Mouse (Mus musculus) forebrain, embryonic 16.5 days (tissue): ENCODE measurements at regions not wholly inside any gene's neighbourhood (a gene's known extent, or its start where the extent isn't known, plus 50 kb on each side); places are given as distances from the start of the nearest gene placed in this dataset.

ENCODE experiments used
- ATAC-seq: fragments of 200-750 bp; cut with Nextera tagmentation; 2 replicates; pipeline ENCODE4 v1.8.0; 2017; ENCODE audit warnings: mild to moderate bottlenecking, moderate library complexity
- H3K27ac ChIP-seq: fragments of 300-500 bp; sonication (generic); 2 replicates; pipeline ENCODE4 v1.5.1; 2014; ENCODE audit warnings: low read length, control low read depth
- H3K27me3 ChIP-seq: fragments of 300-500 bp; sonication (generic); replicated peaks from 2 replicates; pipeline ENCODE4 v1.6.1; 2014; ENCODE audit warnings: low read length; ENCODE audit not compliant: control insufficient read depth, insufficient read depth
- H3K36me3 ChIP-seq: fragments of 300-500 bp; sonication (generic); 2 replicates; pipeline ENCODE4 v1.6.1; 2014; ENCODE audit not compliant: control insufficient read depth, insufficient read depth
- H3K4me1 ChIP-seq: fragments of 300-500 bp; sonication (generic); replicated peaks from 2 replicates; pipeline ENCODE4 v1.6.1; 2014; ENCODE audit warnings: low read length; ENCODE audit not compliant: control insufficient read depth, insufficient read depth
- H3K4me2 ChIP-seq: fragments of 300-500 bp; sonication (generic); 2 replicates; pipeline ENCODE4 v1.6.1; 2014; ENCODE audit warnings: mild to moderate bottlenecking, low read length, control low read depth
- H3K4me3 ChIP-seq: fragments of 300-500 bp; sonication (generic); replicated peaks from 2 replicates; pipeline ENCODE4 v1.5.1; 2014; ENCODE audit warnings: mild to moderate bottlenecking, low read length, control low read depth
- H3K9ac ChIP-seq: fragments of 300-500 bp; sonication (generic); replicated peaks from 2 replicates; pipeline ENCODE4 v1.6.1; 2014; ENCODE audit warnings: low read depth, low read length, control low read depth
- H3K9me3 ChIP-seq: fragments of 300-500 bp; sonication (generic); 2 replicates; pipeline ENCODE4 v1.6.1; 2016; ENCODE audit warnings: low read length; ENCODE audit not compliant: control insufficient read depth
- WGBS: fragments of 180-500 bp; shearing (Covaris S2); extraction: QIAGEN DNeasy Blood & Tissue Kit; methylation state at CpG from one replicate; pipeline ENCODE4 v1.1.7; 2014; 5-methylcytosine and 5-hydroxymethylcytosine counted together

DNA sequence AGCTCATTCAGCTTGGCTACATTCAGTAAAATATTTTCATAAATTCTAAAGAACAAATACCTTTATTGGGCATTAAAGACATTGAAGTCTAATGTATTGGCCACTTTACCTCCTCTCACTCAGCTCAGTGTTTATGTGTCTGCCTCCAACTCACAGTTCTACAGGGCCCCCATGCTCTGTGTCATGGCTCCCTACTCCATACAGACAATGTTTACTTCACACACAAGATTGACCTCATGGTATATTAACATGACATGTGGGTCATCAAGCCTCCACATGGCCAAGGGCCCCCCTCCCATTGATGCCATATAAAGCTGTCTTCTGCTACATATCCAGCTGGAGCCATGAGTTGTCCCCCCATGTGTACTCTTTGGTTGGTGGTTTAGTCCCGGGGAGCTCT is 419.8 kb upstream of the A1bg start:
- Histone ChIP-seq H3K27me3 (no peaks in the 10 kb centered on the region), H3K4me2 (no peak overlapping the region), H3K9me3 (no peaks in the 10 kb centered on the region), H3K36me3 (no peaks in the 10 kb centered on the region), H3K4me3 (no peak overlapping the region), H3K9ac (no peak overlapping the region), H3K4me1 (peaks cover 2% of the 10 kb centered on the region; the same call in 1 of the 2 replicates), H3K27ac (no peak overlapping the region)
- whole genome bisulfite sequencing: 94% methylated on average over 1 of the region's 1 CpGs
- ATAC-seq: no peak

DNA sequence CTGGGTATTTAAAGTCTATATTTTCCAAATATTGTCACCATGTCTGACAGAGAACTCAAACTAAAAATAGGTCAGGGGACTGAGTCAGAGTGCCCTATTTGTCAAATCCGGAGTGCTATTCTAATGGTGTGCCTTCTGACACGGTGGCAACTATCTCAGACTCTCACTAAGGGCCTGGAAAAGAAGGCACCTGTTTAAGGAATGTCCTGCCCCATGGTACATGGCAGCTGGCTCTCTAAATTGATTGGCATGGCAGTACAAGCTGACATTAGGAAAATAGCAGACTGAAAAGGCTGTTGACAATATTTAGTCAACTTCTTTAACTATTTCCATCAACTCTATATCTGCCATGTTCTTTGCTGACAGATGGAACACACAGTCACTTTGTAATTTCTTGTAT is 405.1 kb upstream of the A1bg start:
- ATAC-seq: no peak
- no peak overlapping the region for H3K9ac ChIP-seq
- no peaks in the 10 kb centered on the region for H3K36me3 ChIP-seq
- H3K27ac ChIP-seq: no peak overlapping the region
- no peak overlapping the region for H3K4me2 ChIP-seq
- no peaks in the 10 kb centered on the region for H3K4me1 ChIP-seq
- 82% methylated on average over 2 of the region's 2 CpGs for WGBS
- H3K27me3 ChIP-seq: no peaks in the 10 kb centered on the region
- H3K9me3 ChIP-seq: no peaks in the 10 kb centered on the region
- H3K4me3 ChIP-seq: no peak overlapping the region

DNA sequence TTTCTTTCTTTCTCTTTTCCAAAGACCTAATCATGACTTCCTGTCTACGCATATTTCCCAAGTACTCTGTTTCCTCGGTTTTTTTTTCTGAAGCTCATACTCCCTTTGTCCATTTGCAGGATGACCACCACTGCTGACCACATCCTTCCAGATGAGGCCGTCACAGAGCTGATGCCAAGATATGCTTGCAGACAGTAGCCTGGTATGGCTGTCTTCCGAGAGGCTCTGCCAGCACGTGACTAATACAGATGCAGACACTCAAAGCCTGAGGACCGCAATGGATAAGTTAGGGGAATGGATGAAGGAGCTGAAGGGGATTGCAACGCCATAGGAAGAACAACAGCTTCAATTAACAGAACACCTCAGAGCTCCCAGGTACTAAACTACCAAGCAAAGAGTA is 399.4 kb upstream of the A1bg start:
- Histone ChIP-seq H3K4me2 (no peak overlapping the region), H3K27me3 (no peaks in the 10 kb centered on the region), H3K27ac (no peak overlapping the region), H3K4me1 (no peaks in the 10 kb centered on the region), H3K36me3 (no peaks in the 10 kb centered on the region), H3K4me3 (no peak overlapping the region), H3K9ac (no peak overlapping the region), H3K9me3 (no peaks in the 10 kb centered on the region)
- ATAC-seq: no peak
- 95% methylated on average over 7 of the region's 7 CpGs for WGBS

DNA sequence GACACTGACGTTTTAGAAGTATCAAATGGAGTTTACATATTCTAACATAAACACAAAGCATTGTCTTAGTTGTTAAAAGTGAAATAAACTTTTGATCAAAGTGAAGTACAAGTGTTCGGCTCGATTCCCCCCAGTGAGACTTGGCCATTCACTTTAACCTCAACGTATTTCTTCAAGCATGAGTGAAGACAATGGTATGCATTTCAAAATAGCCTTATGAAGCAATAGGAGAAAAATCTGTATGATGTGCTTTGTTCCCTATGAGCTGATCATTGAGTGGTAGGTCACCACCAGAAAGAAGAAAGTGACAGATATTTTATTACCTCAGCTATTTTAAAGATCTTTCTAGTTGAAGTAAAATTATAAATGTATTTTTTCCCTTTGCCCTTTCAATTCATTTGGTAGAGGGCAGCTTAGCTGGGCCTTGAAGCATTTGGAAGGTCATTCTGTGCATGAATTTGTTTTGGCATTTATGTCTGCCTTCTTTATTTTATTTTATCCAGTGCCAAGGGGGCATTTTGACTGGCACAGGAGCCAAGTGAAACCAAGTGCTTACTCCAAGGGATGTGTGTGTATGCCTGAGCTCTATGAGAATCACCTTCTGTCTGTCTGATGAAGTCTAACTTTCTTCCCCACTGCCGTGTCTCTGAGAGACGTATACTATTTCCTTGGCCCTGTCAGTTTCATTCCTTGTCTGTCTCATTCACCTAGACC is 386.8 kb upstream of the A1bg start:
- Histone ChIP-seq H3K4me3 (no peak overlapping the region), H3K9me3 (no peaks in the 10 kb centered on the region), H3K27ac (no peak overlapping the region), H3K4me1 (no peaks in the 10 kb centered on the region), H3K27me3 (no peaks in the 10 kb centered on the region), H3K4me2 (no peak overlapping the region), H3K36me3 (no peaks in the 10 kb centered on the region), H3K9ac (no peak overlapping the region)
- ATAC-seq: no peak
- WGBS: 80% methylated on average over 6 of the region's 6 CpGs

DNA sequence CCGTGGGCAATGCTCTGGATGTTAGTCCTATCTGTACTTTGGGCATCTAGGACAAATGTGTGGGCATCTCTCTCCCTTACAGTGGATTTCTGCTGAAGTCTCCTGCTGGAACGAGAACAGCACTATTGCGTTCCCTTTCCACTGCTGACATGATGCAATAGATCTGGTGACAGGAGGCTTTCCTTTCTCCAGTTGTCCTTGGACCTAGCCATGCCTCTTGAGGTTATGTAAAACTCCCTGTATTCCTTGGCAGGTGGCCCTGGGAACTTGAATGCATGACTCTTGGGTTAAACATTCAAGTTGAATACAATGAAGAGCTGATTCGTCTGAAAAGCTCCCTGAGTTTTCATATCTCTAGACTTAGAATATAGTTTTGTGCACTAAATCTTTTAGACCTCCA is 386.1 kb upstream of the A1bg start:
- H3K4me3 ChIP-seq: no peak overlapping the region
- H3K27ac ChIP-seq: no peak overlapping the region
- no peaks in the 10 kb centered on the region for H3K4me1 ChIP-seq
- no peaks in the 10 kb centered on the region for H3K27me3 ChIP-seq
- H3K4me2 ChIP-seq: no peak overlapping the region
- WGBS: 79% methylated on average over 4 of the region's 4 CpGs
- H3K9me3 ChIP-seq: no peaks in the 10 kb centered on the region
- ATAC-seq: no peak
- no peak overlapping the region for H3K9ac ChIP-seq
- H3K36me3 ChIP-seq: no peaks in the 10 kb centered on the region

DNA sequence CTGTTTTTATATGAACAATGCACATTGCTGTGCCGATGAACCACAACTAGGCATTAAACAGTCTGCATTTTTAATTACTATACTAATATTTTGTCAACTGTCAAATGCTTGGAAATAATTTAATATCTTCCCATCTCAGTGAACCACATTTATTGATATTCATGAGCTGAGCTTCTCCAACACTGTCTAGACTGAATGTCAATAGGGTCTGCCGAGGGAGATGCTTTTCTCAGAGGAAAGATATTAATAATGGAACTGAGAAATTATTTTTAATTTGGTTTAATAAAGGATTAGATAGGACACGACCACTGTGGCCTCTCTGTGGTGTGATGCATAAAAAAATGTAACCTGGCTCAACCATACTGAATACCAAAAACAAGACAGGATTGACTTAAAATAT is 381.7 kb upstream of the A1bg start:
- 79% methylated on average over 3 of the region's 3 CpGs for WGBS
- no peaks in the 10 kb centered on the region for H3K27me3 ChIP-seq
- no peak overlapping the region for H3K4me2 ChIP-seq
- no peak overlapping the region for H3K9ac ChIP-seq
- ATAC-seq: no peak
- H3K36me3 ChIP-seq: no peaks in the 10 kb centered on the region
- no peak overlapping the region for H3K4me3 ChIP-seq
- no peak overlapping the region for H3K27ac ChIP-seq
- no peaks in the 10 kb centered on the region for H3K9me3 ChIP-seq
- H3K4me1 ChIP-seq: no peaks in the 10 kb centered on the region

DNA sequence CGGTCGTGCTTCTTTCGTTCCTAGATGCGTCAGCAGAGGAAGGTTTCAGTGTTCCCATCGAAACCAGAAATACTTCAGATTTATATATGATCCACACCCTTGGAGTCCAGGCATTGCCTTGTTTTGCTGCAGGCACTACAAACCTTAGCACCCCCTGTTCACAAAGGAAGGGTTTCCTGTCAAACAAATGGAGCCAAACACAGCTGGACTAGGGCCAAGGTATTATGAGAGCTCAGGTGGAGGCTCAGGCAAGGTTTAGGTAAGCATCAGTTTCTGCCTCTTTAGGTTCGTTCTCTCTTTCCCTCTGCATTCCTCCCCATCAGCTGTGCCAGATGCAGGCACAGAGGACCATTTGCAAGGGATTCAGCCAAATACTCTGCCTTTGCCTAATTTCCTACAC is 377.0 kb upstream of the A1bg start:
- Histone ChIP-seq H3K27me3 (no peaks in the 10 kb centered on the region), H3K9me3 (no peaks in the 10 kb centered on the region), H3K4me1 (no peaks in the 10 kb centered on the region), H3K4me3 (no peak overlapping the region), H3K36me3 (no peaks in the 10 kb centered on the region), H3K27ac (no peak overlapping the region), H3K9ac (no peak overlapping the region), H3K4me2 (no peak overlapping the region)
- ATAC-seq: no peak
- WGBS: 89% methylated on average over 6 of the region's 6 CpGs

DNA sequence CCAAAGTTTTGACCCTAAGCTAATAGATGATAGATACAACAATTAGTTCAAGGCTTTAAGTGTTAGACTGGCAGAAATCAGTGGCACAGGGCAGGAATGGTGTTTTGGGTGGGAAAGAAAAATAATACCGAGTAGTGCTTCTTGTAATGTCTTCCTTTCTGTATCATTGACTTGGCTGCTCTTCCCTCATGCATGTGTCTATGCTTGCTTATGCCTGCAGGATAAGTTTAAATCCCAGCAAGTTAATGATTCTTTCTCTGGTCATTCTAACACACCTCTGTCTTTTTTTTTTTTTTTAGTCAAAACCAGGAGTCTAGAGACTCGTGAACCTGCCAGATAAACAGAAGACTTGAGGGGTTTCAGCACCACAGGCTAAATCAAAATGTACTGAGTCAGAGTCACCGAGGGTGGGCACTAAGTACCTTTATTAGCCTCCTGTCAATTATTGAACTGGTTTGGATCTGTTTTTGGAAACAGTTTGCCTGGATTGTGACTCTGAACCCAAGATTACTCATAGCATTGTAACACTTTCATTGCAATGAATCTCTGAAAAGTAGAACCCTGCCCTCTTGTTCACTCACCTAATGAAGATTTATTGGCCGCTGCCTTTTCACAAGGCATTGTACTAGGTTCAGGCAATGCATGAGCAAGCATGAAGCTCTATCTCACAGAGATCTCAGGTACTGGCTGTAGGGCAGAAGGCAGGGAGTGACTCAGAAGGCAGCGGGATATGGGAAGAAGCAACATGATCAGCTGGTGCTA is 374.8 kb upstream of the A1bg start:
- 87% methylated on average over 5 of the region's 5 CpGs for WGBS
- no peak for ATAC-seq
- H3K27me3 ChIP-seq: no peaks in the 10 kb centered on the region
- H3K27ac ChIP-seq: no peak overlapping the region
- no peaks in the 10 kb centered on the region for H3K36me3 ChIP-seq
- H3K9me3 ChIP-seq: no peaks in the 10 kb centered on the region
- H3K4me2 ChIP-seq: no peak overlapping the region
- H3K9ac ChIP-seq: no peak overlapping the region
- H3K4me1 ChIP-seq: no peaks in the 10 kb centered on the region
- H3K4me3 ChIP-seq: no peak overlapping the region

DNA sequence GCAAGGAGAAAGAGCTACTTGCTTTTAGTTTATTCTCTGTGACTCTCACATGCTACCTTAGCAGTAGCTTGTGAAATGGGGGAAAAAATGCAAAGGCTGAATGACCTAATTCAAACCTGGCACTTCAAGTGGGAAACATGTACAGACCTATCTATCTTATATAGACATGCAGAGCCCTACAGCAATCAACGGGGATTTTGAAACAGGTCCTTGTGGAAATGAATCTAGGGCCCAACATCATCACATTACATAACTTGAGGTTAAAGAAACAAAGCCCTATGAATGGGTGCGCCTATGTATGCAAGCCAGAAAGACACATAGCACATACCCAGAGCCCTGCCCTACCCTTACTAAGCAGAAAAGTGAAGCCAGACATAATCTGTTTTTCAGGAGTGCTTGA is 371.8 kb upstream of the A1bg start:
- 94% methylated on average over 2 of the region's 2 CpGs for WGBS
- Histone ChIP-seq H3K36me3 (no peaks in the 10 kb centered on the region), H3K27ac (no peak overlapping the region), H3K4me1 (no peaks in the 10 kb centered on the region), H3K27me3 (no peaks in the 10 kb centered on the region), H3K9ac (no peak overlapping the region), H3K9me3 (no peaks in the 10 kb centered on the region), H3K4me3 (no peak overlapping the region), H3K4me2 (no peak overlapping the region)
- no peak for ATAC-seq
